Mouse (Mus musculus): ENCODE data around the gene Plch2.
A peak's percentile ranks its signal among the peaks of the same experiment; 100 is the strongest.

DNA sequence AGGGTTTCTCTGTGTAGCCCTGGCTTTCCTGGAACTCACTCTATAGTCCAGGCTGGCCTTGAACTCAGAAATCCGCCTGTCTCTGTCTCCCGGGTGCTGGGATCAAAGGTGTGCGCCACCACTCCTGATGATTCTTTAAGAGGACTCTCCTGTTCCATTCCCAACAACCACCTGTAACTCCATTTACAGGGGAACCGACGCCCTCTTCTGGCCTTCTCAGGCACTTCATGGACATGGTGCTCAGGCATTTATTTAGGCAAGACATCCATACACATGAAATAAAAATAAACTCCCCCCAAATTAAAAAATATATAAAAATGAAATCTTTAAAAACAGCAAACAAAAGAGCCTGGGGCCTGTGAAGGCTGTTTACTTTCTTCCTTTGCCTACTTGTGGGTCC lies 89.4 kb downstream of the Plch2 start:
- TF ChIP-seq EP300 (IDR thresholded peaks at IDR 0.05; ENCODE audit: low read depth) (no peak), CTCF (IDR thresholded peaks at IDR 0.05; ENCODE audit: low read depth) (peak; percentile 61)

Measured in liver, embryonic 14.5 days (tissue).